Mouse (Mus musculus): ENCODE measurements around the gene Gm8126. TPM values are rescaled to one million over a fixed set of nuclear protein-coding genes. Genes with fewer than 3 reads are reported as not detected.
"Not testable (repeated sequence)": the region's sequence is repeated elsewhere in the genome, so short reads cannot be mapped to it uniquely, and the experiment has no call there.

Gene Gm8126
- polyA plus RNA-seq (2015; fragmentation: Nextera tagmentation; extraction: Ambion mirVana), result not detected in 2 replicates

DNA sequence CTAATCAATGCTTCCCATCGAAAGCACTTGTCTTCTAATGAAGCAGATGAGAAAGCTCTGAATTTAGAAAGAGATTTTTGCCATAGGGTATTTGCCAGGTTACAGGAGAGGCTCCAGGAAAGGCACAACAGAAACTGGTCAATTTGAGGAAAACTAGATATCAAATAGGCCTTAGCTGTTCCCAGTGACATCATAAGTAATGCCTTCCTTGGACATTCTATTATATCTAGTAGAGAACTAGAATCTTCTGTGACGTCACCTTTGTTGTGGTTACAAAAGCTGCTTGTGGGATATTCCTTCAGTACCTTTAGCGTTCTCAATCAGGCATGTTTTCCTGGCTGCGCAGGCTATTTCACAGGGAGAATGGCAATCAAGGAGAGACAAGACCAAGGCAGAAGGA, at the start of gene Gm8126:
Gene Gm8126, plus strand, starts transcription at position 301 of the 400 bp plus-strand sequence.
- not testable (repeated sequence) for H3K36me3 ChIP-seq

DNA sequence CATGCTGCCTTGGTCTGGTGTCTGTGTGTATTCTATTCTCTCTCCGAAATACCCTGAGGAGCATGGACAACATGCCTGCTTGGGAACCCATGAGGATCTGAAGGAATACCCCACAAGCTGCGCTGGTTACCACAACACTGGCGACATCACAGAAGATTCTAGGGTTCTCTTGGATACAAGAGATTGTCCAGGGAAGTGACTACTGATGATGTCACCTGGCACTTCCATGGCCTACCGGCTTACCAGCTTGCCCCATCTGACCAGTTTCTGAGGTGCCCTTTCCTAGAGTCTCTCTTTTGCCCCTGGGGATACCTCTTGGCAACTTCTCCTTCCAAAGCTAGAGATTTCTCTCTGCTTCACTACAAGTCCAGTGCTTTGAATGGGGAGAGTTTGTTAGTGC, 23.2 kb upstream of the Gm8126 start, which contains the start of gene Gm8122:
Gene Gm8122, minus strand, starts transcription at position 101 of the 400 bp plus-strand sequence.
- ATAC-seq; H3K27me3 ChIP-seq (replicated peaks); H3K4me3 ChIP-seq (replicated peaks); H3K9ac ChIP-seq; H3K4me1 ChIP-seq (replicated peaks); H3K27ac ChIP-seq; H3K4me2 ChIP-seq (replicated peaks); H3K36me3 ChIP-seq; H3K9me3 ChIP-seq: not testable (repeated sequence)
- 89% methylated on average over 4 of the region's 4 CpGs for WGBS

More for the DNA sequence above, at the start of gene Gm8126:
- H3K4me3 ChIP-seq (replicated peaks); H3K4me1 ChIP-seq (replicated peaks); ATAC-seq; H3K9me3 ChIP-seq; H3K9ac ChIP-seq; H3K27ac ChIP-seq; H3K27me3 ChIP-seq (replicated peaks); H3K4me2 ChIP-seq (replicated peaks): not testable (repeated sequence)
- WGBS, result 84% methylated on average over 3 of the region's 4 CpGs

DNA sequence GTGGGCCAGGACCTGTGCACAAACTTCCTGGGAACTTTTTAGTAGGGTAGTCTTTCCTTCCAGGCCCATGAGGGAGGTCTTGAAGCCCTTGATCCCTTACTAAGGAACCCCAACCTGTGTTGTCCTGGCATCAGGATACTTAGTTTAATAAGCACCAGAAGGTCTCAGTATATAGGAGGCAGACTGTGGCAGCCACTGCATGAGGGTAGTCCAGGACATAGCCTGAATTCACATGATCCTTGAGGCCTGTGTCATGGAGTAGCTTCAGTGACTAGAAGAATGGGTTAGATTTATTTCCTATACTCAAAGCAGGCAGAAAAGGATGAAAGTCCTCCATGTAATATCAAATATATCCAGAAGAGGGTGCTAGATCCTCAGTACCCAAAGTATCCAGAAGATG, 20.7 kb upstream of the Gm8126 start:
- not testable (repeated sequence) for ATAC-seq; H3K9me3 ChIP-seq; H3K4me1 ChIP-seq (replicated peaks); H3K4me2 ChIP-seq (replicated peaks); H3K27me3 ChIP-seq (replicated peaks); H3K27ac ChIP-seq; H3K4me3 ChIP-seq (replicated peaks); H3K9ac ChIP-seq; H3K36me3 ChIP-seq

DNA sequence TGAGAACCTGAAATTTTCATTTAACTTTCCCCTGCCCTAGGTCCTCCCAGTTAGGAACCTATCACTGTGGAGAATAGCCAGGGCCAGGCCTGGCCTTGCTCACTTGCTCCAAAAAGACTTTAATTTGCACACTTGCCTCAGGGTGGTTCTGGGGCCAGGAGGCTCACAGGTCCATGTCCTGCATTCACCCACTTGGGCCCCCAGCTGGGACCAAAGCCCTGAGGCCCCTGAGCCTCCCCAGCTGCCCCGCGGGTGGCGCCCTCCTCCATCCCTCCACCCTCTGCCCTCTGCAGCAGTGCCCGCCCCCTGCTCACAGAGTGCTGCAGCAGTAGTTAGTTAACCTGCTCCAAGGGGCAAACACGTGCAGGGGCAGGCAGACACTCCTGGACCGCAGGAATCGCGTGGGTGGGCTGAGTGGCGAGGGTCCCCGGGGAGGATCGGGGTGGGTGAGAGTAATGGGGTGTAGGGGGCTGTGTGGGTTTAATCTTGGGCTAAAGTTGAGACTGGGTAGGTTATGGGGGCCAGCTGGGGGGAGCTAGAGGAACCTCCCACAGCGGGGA, 8.8 kb upstream of the Gm8126 start:
- not testable (repeated sequence) for ATAC-seq; H3K4me3 ChIP-seq (replicated peaks); H3K36me3 ChIP-seq; H3K27me3 ChIP-seq (replicated peaks); H3K4me1 ChIP-seq (replicated peaks); H3K27ac ChIP-seq; H3K9ac ChIP-seq; H3K9me3 ChIP-seq; H3K4me2 ChIP-seq (replicated peaks)
- WGBS, result 19% methylated on average over 9 of the region's 12 CpGs

DNA sequence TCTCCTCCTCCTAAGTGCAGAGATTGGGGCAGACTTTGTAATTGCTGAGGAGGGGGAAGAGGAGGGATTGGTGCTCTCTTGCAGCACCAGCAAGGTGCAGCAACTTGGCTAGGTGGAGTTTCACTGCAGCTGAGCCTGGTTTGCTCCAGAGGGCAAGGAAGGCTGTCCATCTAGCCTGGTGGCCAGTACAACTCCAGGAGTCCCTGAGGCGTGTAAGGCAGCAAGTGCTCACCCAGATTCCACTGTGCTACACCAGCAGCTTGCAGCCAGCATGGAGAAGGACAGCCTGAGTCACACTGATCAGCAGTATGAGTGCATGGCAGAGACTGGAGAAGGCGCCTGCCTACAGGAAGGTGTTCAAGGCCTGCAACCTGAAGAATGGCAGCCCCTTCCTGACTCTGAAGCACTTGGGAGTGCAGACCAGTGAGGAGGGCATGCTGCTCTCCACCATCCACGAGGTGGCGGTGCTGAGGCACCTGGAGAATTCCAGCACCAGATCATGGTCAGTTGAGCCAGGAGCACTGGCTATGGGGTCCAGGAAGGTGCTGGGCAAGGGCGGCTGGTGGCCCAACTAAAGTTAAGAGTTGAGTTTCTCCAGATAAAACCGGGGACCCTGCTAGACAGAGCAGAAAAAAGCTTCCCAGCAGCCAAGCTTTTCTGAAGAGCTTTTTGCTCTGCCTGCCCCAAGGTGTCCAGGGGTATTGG, 7.7 kb upstream of the Gm8126 start:
- not testable (repeated sequence) for ATAC-seq; H3K4me2 ChIP-seq (replicated peaks); H3K4me3 ChIP-seq (replicated peaks); H3K36me3 ChIP-seq; H3K4me1 ChIP-seq (replicated peaks); H3K9ac ChIP-seq; H3K27me3 ChIP-seq (replicated peaks); H3K9me3 ChIP-seq; H3K27ac ChIP-seq
- WGBS, result 28% methylated on average over 5 of the region's 6 CpGs

DNA sequence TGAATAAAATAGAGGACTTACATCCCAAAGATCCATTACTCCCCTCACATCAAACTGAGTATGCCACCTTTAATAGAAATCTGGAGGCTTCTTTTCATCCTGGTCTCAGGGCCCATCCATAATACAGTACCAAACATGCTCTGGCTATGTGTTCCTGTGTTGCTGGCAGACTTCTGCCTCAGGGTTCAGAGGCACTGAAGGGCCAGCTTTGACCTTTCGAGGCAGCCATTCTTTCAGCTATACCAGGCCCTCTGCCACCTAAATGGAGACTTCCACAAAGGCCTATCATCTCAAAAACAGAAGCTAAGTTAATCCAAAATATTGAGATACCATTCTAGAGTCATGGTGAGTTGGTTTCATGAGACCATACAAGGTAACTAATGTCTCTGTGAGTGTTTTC, 1.9 kb upstream of the Gm8126 start:
- H3K4me2 ChIP-seq (replicated peaks); H3K27me3 ChIP-seq (replicated peaks); H3K4me1 ChIP-seq (replicated peaks); H3K9me3 ChIP-seq; H3K27ac ChIP-seq; H3K4me3 ChIP-seq (replicated peaks); H3K36me3 ChIP-seq; ATAC-seq; H3K9ac ChIP-seq: not testable (repeated sequence)
- 84% methylated on average over 1 of the region's 1 CpGs for WGBS

DNA sequence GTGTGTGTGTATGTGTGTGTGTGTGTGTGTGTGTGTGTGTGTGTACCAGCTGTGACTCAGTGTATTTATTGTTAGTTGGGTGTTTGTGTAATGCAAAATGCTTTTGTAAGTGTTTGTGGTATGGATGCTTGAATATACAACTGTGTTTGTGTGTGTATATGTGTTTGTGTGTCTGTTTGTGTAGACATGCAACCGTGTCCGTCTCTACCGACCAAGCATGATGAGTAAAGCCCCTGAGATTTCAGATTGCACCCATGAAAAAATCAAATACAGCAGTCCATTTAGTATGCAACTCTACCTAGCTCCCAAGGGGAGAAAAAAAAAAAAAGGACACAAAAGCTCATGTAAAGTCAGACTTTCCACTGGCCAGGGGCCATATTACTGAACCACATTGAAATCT, 5.0 kb downstream of the Gm8126 start:
- not testable (repeated sequence) for H3K27ac ChIP-seq; H3K9me3 ChIP-seq; H3K4me3 ChIP-seq (replicated peaks); H3K4me2 ChIP-seq (replicated peaks); H3K4me1 ChIP-seq (replicated peaks); ATAC-seq; H3K9ac ChIP-seq; H3K36me3 ChIP-seq; H3K27me3 ChIP-seq (replicated peaks)
- WGBS, result 75% methylated on average over 3 of the region's 3 CpGs

DNA sequence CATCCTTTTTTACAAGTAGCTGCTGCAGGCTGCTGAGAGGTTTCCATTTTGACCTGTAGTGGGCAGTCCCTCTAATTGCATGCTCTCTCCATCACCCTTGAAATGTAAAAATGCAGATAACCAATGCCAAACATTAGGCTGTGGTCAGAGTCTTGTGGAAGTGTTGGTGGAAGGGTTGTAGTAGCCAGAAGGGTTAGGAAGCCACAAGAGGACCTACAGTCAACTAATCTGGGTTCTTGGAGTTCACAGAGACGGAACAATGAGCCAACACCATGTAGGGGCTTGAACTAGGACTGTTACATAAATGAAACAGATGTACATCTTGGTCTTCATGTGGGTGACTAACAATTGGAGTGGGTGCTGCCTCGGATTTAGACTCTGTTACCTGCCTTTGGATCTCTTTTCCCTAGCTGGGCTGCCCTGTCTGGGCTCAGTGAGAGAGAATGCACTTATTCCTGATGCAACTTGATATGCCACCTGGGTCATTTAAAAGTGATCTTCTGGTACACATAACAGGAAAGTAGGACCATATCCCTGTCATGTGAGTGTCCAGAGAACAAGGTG, 10.2 kb downstream of the Gm8126 start:
- H3K4me1 ChIP-seq (replicated peaks); H3K36me3 ChIP-seq; H3K9ac ChIP-seq; H3K4me3 ChIP-seq (replicated peaks); H3K27ac ChIP-seq; H3K9me3 ChIP-seq; H3K27me3 ChIP-seq (replicated peaks); H3K4me2 ChIP-seq (replicated peaks); ATAC-seq: not testable (repeated sequence)
- 49% methylated on average over 2 of the region's 2 CpGs for WGBS

DNA sequence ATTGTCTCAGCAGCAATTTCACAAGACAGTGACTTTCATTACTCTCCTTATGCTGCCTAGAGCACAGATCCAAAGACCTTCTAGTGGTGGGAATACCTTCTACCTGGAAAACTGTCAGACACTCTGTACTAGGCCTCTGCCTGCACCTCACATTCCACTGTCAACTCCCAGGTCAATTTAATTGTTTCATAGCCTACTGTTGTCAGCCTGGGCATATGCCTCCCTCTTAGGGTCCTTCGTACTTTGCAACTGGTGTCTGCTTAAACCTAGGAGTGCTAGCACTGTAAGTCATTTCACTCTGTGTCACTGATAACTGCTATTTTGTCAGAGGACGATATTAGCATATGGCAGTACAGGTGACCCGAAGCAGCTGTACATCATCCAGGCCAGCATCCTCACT, 10.8 kb downstream of the Gm8126 start:
- H3K9ac ChIP-seq; H3K9me3 ChIP-seq; H3K4me2 ChIP-seq (replicated peaks); H3K4me3 ChIP-seq (replicated peaks); H3K36me3 ChIP-seq; H3K27me3 ChIP-seq (replicated peaks); H3K27ac ChIP-seq; H3K4me1 ChIP-seq (replicated peaks); ATAC-seq: not testable (repeated sequence)
- WGBS, result 88% methylated on average over 3 of the region's 3 CpGs

DNA sequence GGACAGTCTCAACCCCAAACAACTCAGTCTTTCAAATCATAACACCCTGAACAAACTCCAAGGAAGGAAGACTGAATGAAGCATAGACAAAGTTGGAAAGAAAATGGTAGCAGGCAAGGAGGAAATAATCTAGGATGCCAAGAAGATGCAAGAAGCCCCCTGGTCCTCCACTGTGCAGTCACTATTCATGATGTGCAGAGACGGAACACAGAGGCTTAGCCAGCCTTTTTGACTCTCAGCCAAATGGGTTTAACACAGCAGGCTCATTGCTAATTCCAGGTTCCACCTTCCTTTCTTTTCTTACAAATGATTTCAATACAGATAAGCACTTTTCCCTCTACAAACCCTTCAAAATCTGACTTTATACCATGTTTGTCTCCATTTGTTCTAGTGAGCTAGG, 14.7 kb downstream of the Gm8126 start:
- not testable (repeated sequence) for H3K27me3 ChIP-seq (replicated peaks); H3K36me3 ChIP-seq; H3K4me1 ChIP-seq (replicated peaks); H3K9ac ChIP-seq; ATAC-seq; H3K9me3 ChIP-seq; H3K27ac ChIP-seq; H3K4me2 ChIP-seq (replicated peaks); H3K4me3 ChIP-seq (replicated peaks)
- 70% methylated on average over 1 of the region's 1 CpGs for WGBS

DNA sequence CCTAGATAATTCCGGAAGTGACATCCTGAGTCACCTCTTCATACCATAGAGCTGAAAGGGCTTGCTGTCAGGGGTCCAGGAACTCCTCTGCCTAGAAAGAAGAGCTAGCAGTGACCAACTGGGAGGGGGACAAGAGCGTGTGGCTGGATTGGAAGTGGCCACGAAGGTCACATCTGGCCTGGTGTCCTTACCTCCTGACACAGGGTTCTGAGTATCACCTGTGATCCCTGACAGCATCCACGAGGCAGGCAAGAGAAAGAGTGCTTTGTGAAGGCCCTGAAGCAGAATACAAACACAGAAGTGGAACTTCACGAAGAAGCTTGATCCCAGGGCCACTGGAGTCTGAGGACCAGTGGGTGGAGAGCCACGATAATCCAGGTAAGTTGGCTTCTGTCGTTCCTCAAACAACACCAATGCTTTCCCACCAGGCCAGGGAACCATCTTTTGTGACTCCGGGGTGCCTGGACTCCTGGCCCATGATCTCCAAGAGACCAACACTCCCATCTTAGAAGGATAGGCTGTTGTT, 16.6 kb downstream of the Gm8126 start, which contains the start of gene Gm9732:
Gene Gm9732, plus strand, starts transcription at position 51 of the 526 bp plus-strand sequence.
- H3K27ac ChIP-seq; H3K4me1 ChIP-seq (replicated peaks); ATAC-seq; H3K9me3 ChIP-seq; H3K27me3 ChIP-seq (replicated peaks); H3K4me2 ChIP-seq (replicated peaks); H3K36me3 ChIP-seq; H3K9ac ChIP-seq; H3K4me3 ChIP-seq (replicated peaks): not testable (repeated sequence)
- 82% methylated on average over 8 of the region's 8 CpGs for WGBS

DNA sequence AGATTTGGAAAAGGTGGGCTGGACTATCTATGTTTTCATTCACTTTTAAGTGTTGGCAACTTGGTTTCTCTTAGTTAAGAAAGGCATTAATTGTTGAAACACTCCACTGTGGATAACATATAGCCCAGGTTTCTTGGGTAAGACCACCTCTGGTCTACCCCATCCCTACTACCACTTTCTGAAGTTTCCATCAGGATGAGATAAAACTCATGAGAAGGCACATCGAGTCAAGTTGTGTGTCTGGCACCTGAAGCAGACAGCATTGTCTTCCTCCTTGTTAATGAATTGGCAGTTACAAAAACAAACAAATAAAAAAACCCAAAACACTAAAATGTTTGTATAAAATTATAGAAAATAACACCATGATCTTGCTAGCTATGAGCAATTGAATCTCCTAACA, 17.3 kb downstream of the Gm8126 start:
- not testable (repeated sequence) for H3K4me3 ChIP-seq (replicated peaks); H3K9ac ChIP-seq; H3K27ac ChIP-seq; H3K36me3 ChIP-seq; H3K9me3 ChIP-seq; ATAC-seq; H3K4me1 ChIP-seq (replicated peaks); H3K27me3 ChIP-seq (replicated peaks); H3K4me2 ChIP-seq (replicated peaks)
- WGBS, result 87% methylated on average over 1 of the region's 1 CpGs

DNA sequence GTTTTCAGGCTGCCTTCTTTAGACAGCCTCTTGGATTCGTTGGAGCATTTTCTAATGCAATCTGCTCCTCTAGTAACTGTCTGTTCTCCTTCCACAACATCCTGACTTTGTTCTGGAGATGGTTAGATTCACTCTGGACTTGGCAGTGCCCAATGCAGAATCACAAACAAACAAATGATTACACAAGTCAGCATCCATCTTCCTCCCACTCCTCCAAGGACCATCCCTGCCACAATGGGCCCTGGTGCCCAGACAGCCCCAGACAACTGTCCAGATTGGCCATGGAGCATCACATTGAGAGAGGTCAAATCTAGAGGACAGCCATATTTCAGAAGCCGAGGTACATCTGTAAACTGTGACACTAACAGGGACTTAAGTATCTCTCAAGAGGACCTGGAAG, 19.0 kb downstream of the Gm8126 start:
- ATAC-seq, H3K36me3 ChIP-seq: not testable (repeated sequence)

More for the DNA sequence above, 19.0 kb downstream of the Gm8126 start:
- H3K4me1 ChIP-seq (replicated peaks); H3K27ac ChIP-seq; H3K4me3 ChIP-seq (replicated peaks); H3K9me3 ChIP-seq; H3K27me3 ChIP-seq (replicated peaks); H3K9ac ChIP-seq; H3K4me2 ChIP-seq (replicated peaks): not testable (repeated sequence)
- 63% methylated on average over 2 of the region's 2 CpGs for WGBS
